Mouse (Mus musculus): ENCODE results near the gene Spata46.

Gene Spata46

GRCm38 (mm10) chr1:170343081-170343480 lies 34.5 kb downstream of the Spata46 start:
- DNase-seq (ENCODE audit: low read depth): no peak

- DNase-seq (ENCODE audit: low read depth): no peak
Observed at GRCm38 (mm10) chr1:170343906-170344305, 35.3 kb downstream of the Spata46 start.

- DNase-seq (ENCODE audit: low read depth): no peak
Observed at GRCm38 (mm10) chr1:170346266-170346665, 37.7 kb downstream of the Spata46 start.

GRCm38 (mm10) chr1:170351080-170351479 lies 42.5 kb downstream of the Spata46 start:
- no peak for DNase-seq (ENCODE audit: low read depth)

- no peak for DNase-seq (ENCODE audit: low read depth)
Observed at GRCm38 (mm10) chr1:170353335-170353734, 44.7 kb downstream of the Spata46 start.

GRCm38 (mm10) chr1:170360183-170360915 lies 51.7 kb downstream of the Spata46 start:
- no peak for DNase-seq (ENCODE audit: low read depth)

All from 416B (cell line).